Mouse (Mus musculus) cerebellum, postnatal 36 days (tissue): ENCODE data around the gene Arl8b.
"Not testable (repeated sequence)": the region's sequence is repeated elsewhere in the genome, so short reads cannot be mapped to it uniquely, and the experiment has no call there.

Source experiments
- DNase-seq, 2 experiments: peaks; one replicate each; pipeline ENCODE4 v3.0.0; 2021 to 2022; ENCODE audit warnings: mixed read lengths in 2 of 2

Gene Arl8b

GRCm38 (mm10) chr6:108837081-108837480 is 54.2 kb downstream of the Arl8b start:
- DNase-seq = no peak

DNA sequence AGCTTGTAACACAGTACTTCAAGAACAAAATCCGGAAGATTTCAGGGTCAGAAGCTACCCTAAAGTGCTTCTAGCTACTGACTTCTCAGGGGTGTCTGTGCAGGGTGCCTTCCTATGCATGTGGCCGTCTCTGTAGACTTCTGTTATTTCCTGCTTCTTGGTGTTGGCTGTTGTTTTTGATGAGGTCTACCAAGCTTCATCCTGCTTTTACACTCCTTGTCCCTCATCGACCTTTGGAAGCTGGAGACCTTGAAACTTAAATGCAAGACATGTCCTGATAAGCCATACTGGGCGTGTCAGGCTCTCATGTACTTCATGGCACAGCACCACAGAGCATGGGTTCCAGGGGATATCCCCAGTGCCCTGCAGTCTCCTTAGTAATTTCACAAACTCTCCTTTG is 55.1 kb downstream of the Arl8b start:
- no peak for DNase-seq

DNA sequence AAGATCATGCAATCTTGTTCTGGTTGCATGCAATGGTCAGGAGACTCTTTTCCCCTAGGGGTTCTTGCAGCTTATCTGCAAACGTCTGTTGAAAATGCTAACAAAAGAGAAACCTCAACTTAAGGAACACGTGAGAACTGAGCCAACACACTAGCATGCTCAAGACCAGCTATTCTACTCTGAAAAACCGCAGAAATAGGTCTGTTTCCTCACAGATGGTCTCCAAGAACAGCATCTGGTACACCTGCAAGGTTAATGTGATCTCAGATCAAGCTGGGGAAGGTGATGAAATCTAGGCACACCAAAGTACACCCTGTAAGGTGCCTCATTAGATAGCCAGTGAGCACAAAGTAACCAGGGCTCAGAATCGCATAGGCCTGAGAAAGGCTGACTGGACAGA is 56.5 kb downstream of the Arl8b start:
- DNase-seq = no peak

DNA sequence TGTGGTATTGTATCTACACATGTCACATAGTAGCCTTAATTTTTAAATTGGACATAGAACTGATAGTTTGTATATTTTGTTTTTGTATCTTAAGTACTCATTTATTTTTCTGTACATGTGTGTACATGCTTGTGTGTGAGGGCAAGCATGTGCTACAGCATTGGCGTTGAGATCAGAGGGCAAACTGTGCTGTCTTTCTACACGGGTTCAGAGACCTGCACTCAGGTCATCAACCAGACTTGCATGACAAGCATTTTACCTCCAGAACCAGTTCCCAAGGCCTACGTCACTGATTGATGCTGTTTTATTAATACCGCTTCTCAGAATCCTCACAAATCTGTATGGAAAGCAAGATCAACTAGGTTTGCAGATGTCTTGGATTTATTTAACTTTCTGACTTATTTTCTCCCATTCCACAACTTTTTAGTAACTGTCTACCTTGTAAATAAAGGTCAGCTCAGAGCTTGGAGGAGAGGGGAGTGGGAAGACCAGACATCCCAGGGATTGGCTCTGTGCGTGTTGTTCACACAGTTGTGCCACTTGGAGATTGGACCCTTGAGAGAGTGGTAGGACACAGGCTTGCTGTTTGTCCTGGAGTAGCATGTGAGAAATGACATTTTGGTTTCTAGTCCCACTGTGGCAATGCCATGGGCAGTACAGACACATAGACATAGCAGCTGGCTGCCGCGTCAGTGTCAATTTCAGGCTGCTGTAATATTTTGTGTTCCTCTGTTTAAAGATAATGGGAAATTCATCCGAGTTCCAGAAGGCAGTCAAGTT is 58.2 kb downstream of the Arl8b start:
- DNase-seq = no peak

DNA sequence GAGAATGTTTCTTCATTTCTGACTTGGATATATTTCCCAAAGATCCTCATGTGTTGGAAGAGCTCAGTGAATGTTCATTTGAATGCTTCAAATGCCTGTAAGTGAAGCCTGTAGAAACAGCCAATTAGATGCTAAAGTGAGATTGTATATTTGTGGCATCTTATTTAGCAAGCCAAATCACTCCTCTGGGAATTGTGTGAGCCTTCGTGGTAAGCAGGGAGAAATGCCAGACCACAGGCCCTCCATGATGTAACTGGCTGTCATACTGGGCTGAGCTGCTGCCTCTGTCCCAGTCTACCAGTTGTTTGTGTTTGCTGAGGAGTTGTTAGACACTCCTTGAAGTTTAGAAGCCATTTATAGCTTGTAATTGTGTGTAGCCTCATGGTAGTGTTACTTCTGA is 60.8 kb downstream of the Arl8b start:
- DNase-seq = no peak

GRCm38 (mm10) chr6:108844093-108844492 is 61.2 kb downstream of the Arl8b start:
- DNase-seq = no peak

GRCm38 (mm10) chr6:108844771-108845170 is 61.9 kb downstream of the Arl8b start:
- no peak for DNase-seq

DNA sequence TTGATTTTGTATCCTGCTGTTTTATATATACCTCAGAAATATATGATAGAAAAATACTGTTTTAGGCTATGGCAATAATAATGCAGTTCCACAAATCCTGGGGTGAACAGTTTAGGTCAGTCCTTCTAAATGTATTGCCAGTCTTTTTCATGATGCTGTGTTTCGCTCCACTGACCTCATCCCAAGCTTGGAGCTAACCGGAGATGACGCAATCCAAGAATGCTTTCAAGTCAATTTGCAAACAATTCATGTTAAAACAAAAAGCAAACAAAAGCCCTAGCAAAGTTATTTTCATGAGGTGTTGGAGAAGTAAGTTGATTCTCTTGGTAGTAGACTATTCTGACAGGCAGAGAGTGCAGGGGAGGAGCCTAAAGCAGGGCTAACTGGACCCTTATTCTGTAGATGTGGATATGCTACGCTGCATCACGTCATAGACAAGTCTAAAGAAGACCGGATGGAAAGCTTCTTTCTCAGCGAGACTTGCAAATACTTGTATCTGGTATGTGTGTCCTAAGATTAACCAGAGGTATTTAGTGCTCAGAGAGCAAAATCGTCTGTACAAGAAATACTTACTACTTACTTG is 69.3 kb downstream of the Arl8b start:
- DNase-seq = no peak

DNA sequence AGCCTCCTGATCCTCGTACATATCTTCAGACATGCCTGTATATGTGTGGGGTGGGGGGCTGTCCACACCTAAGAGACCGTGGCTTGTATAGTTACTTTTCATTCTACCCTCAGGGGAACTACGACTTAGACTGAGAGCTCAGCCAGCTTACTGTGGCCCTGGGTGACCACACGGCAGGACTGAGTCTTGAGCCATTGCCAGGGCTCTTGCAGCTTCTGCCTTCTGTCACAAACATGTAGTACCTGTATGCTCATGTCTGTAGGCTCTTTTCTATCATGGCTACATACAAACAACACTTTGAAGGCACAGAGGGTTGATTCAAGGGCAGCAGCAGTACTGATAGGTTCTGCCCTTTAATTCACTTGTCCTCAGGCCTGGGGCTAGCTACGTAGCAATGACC is 70.1 kb downstream of the Arl8b start:
- DNase-seq = peak; percentile 20 to 21

GRCm38 (mm10) chr6:108858583-108858982 is 75.7 kb downstream of the Arl8b start:
- DNase-seq = no peak

GRCm38 (mm10) chr6:108861226-108861625 is 78.3 kb downstream of the Arl8b start:
- DNase-seq = no peak

- no peak for DNase-seq
Observed at GRCm38 (mm10) chr6:108862548-108862947, 79.6 kb downstream of the Arl8b start.

GRCm38 (mm10) chr6:108866317-108866716 is 83.4 kb downstream of the Arl8b start:
- no peak for DNase-seq

DNA sequence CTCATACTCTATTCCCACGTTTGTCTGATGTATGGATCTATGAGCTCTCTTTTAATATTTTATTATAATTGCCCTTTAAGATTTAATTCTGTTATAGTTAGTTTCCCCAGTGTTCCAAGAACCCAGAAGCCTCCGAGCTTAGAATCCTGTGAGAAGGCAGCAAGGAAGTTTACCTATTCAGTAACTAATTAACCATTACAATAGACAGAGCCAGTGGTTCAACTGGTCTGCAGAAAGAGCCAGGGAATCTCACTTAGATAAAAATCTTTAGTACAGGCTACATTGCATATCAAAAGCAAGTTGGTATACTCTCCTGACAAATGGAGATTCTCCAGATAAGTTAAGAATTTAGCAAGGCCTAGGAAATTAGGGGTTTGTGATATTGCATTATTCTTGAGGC is 86.1 kb downstream of the Arl8b start:
- DNase-seq = not testable (repeated sequence)

DNA sequence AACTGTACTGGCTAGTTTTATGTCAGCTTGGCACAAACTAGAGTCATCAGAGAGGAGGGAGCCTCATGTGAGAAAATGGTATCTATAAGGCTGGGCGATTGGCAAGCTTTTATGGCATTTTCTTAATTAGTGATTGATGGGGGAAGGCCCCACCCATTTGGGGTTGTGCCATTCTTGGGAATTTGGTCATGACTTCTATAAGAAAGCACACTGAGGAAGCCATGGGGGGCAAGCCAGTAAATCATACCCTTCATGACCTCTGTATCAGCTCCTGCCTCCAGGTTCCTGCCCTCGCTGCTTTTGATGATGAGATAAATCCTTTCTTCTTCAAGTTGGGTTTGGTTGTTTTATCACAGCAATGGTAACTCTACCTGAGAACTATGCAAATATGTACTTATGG is 87.5 kb downstream of the Arl8b start:
- no peak for DNase-seq

DNA sequence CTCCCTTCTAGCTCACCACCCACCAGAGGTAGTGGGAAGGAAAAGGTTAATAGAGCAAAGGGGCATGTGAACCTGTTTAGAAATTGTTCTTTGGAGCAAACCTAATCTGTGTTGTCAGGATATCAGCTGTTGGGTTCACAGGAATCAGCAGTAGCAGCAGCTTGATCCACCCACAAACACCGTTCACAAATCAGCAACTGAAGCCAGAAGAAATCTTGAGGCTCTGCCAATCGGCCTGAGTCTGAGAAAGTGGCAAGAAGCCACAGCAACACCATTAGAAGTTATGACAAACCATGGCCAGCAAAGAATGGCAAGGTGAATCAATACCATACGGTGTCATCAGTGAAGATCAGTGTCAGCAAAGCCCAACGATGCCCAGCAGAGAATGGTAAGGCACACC is 88.4 kb downstream of the Arl8b start:
- DNase-seq = no peak
